Mouse (Mus musculus): ENCODE results near the gene Stk11.

Stk11 gene

DNA sequence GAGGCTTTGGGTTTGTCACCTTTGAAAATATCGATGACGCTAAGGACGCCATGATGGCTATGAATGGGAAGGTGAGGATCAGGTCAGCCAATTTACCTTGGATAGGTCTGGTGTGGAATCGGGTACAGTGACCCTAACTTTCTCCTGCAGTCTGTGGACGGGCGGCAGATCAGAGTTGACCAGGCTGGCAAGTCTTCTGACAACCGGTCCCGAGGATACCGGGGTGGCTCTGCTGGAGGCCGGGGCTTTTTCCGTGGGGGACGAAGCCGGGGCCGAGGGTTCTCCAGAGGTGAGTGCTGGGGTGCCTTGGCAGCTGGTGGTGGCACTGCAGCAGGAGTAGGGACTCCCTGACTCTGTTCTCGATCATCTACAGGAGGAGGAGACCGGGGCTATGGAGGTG lies 54.4 kb downstream of the Stk11 start:
- DNase-seq (ENCODE audit: low read depth, low spot score): no peak

DNA sequence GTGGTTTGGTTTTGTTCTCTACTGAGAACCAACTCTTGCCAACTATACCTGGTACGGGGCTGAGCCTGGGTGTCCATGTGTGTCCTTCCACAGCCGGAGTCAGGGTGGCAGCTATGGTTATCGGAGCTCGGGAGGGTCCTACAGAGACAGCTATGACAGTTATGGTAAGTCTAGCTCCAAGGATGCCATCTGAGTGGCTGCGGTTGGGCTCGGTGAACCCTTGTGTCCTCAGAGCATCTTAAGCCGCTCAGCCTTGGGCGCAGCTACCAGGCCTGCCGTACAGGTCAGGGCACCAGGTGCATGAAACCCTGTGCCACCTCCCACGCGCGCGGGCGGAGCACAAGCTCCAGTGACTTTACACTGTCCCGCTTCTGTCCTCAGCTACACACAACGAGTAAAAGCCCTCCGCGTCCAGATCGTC lies 55.0 kb downstream of the Stk11 start:
- DNase-seq (ENCODE audit: low read depth, low spot score): no peak

DNA sequence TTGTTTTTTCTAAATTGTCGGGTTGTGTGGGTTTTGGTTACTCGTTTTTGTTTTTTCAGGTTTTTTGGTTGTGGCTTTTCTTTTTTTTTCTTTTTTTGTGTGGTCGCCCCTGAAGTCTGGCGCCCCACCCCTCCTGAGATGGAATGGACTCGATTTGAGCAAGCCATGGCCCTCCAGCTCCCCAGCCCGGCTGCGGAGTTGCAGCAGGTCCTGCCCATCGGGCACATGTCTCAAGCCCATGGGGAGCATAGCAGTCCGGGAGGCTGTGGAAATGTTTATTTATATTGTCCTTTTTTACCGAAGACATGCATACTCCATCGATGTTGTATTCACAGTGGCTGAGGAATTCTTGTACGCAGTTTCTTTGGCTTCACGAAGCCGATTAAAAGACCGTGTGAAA lies 55.6 kb downstream of the Stk11 start:
- no peak for DNase-seq (ENCODE audit: low read depth, low spot score)

DNA sequence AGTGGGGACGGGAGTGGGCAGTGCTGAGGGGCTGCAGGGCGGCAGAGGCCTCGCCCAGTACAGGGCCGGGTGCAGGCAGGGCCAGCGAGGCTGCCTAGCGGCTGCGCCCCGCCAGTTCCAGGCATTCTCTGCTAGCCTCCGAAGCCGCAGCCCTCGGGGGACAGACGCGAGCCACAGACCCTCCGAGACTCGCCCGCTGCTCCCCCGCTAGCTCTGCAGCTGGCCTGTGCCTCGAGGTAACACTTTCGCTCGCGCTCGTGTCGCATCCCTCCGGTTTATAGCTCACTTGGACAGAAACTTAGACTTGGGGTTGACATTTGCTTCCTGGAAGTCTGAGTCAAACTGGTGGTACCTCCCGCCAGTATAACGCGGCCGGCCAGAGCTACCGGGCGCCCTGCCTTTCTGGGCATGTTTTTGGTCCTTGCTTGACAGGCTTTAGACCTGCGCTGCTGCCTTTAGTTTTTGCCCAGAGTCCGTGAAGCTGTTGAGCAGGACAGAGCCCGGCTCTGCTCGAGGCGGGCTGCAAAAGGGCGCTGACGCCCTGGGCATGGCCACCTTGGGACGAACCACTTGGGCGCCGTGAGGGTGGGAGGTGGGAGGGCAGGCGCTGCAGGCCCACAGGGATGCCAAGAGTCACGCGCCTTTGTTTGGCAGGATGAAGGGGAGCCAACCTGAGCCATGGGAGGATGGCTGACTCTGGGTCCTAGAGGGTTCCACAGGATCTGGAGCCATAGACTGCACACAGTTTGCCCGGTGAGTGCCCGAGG lies 56.3 kb downstream of the Stk11 start:
- DNase-seq (ENCODE audit: low read depth, low spot score): no peak

DNA sequence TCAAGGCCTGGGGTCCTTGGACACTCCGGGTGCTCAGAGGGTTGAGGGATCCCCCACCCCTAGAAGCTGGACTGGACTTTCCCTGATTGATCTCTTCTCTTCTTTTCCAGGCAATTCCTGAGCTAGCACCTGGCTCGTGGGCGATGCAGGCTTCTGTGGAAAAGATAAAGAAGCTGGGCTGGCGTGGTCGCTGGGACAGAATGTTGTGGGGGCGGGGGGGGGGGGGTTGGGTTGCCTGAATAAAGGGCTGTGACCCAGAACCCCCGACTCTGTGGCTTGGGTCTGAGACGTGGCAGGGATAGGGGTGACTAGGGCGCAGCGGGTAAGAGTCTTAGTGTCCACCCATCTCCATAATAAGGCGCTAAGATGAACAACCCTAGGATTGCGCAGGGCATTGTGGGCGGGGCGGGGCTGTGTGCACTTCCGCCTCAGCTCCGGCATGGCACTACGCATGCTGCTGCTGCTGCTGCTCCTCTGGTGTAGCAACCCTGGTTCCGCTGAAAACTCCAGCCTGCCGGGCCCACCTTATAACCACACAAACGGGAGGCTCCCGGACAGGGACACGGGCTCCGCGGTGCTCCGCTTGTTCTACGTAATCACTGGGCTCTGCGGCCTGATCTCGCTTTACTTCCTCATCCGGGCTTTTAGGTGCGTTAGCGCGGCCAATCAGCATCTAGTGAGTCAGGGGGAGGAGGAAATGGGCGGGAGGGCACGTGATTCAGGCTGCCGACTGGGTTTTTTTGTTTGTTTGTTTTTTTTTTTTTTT lies 57.1 kb downstream of the Stk11 start, which contains the start of gene 1600002K03Rik:
Gene 1600002K03Rik, plus strand, starts transcription at position 418 of the 766 bp plus-strand sequence.
- DNase-seq (ENCODE audit: low read depth, low spot score): peak; percentile 66

DNA sequence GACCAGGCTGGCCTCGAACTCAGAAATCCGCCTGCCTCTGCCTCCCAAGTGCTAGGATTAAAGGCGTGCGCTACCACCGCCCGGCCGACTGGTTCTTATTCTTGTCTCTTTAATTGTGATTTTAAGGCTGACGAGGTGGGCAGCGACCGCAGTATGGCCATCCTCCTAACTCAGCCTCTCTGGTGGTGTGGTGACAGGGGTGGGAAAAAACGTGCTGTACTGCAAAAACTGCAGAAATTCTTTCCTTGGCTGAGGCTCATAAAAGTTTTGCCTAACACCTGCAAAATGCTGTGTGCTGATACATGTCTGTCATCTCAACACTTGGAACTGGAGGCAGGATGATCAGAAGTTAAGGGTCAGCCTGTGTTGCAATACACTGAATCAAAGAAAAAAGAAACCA lies 57.8 kb downstream of the Stk11 start:
- no peak for DNase-seq (ENCODE audit: low read depth, low spot score)

DNA sequence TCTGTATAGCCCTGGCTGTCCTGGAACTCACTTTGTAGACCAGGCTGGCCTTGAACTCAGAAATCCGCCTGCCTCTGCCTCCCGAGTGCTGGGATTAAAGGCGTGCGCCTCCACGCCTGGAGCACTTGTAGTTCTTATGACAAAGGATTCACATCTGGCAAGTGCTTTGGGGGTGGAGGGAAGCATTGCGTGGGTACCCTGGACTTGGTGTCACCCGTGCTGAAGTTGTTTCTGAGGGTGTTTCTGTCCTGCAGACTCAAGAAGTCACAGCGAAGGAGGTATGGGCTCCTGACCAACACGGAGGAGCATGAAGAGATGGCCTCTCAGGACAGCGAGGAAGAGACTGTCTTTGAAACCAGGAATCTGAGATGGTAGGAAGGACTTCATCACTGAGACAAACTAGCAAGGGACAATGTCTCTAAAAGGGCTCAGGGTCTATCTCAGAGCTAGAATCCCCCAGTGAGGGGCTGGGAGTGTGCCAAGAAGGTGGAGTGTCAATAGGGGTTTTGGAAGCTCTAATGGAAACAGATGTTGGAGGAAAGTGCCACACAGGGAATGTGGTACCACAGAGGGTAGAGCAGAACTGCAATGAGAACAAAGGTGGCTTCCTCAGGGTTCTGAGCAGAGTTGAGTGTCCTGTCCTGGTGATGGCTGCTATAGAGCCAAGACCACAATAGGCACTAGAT lies 58.5 kb downstream of the Stk11 start:
- DNase-seq (ENCODE audit: low read depth, low spot score): no peak

DNA sequence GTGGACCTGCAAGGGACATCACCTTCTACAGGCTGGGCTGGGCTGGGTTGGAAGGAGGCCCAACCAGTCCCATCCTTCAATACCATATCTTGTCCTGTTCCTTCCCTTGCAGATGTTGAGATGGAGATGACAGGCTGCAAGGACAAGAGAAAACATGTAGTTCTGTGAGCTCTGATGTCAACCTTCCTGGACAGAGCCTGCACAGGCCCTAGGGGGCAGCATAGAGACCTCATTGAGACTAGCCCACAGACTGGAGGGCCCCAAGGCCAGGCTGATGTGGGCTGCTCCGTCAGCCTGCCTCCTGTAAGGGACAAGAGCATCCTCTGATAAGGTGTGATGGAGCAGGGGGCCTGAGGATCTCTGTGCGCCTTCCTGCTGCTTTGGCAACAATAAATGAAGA lies 59.1 kb downstream of the Stk11 start:
- DNase-seq (ENCODE audit: low read depth, low spot score): no peak

DNA sequence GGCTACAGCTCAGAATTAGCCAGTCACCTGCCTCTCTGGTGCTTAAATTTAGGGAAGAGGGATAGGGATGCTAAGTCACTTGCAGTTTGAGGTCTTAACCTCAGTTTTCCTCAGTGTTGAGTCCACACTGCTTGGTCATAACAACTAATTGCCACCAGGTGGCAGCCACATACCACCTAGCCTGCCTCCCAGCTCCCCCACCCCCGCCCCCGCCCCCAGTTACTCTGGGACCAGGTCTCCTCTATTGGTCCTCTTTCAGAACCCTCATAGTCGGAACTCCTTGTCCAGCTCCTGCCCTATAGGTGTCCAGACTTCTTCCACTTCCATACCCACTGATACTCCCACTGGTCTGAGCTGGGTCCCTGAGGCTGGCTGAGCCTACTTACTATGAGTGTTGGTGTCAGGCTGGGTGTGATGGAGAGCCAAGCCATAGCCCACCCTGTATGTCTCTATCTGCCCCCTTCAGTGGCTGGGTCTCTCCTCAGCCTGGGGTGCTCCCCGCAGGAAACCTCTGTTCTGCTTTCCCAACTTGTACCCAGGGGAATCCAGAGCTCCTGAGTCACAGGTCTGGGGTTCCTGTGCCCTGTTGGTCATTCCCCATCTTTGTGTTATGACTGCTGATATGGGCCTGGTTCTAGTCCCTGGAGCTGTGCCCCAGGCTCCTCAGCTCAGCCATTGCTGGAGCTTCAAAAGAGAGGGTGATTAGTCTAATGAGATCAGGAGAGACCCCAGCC lies 60.1 kb downstream of the Stk11 start:
- no peak for DNase-seq (ENCODE audit: low read depth, low spot score)

DNA sequence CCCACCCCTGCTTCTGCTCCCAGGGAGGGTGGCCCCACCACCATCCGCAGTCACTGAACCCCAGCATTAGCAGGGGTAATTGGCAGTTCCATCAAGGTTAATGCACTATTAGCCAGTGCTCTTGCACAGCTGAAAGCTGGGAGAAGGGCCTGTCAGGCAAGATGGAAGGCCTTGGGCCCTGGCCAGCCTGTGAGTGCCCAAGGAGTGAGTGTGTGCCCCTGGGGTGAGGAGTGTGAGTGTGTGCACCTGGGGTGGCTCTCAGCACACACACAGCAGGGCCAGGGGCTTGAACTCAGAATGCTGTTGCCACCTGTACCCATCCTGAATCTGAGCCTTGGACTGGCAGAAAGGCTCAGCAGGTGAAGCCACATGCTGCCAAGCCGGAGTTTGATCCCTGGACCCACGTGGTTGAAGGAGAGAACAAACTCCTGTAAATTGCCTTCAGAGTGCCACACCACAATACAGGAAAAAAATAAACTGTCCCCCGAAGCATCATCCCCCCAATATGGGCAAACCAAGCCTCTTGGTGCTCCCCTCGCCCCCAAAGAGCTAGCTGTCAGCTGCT lies 60.7 kb downstream of the Stk11 start:
- no peak for DNase-seq (ENCODE audit: low read depth, low spot score)

DNA sequence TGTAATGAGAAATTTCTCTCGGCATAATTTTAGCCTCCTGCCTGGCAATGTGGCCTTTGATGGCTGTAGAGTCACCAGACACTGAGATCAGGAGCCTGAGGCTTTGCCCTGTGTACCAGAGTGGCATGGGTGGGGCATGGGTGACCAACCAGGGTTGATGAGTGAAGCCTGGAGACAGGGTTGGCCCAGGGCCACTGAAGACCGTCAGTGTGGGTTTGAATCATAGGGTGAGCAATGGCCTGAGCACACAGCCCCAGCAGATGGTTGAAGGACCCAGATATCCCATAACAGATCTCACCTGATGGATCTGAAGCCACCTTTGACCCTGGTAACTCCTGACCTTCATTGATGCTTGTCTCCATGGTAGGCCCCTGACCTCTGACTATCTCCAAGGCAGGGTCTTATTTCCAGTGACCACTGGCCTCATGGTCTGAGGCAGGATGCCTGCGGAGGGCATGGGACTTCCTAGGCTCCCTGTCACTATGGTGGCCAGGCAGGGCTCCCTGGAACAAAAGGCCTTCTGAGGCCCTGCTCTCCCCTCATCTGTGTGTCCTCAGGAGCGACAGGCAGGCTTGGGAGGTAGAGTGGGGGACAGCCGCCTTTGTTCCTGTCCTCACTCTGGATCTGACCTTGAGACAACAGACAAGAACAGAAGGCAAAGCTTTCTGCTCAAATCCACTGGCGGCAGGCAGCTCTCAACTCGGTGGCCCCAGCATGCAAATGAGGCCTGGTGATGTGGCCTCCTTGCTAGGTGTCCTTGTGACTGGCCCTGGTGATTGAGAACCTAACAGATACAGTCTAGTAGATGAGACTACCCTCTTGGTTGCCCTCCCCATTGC lies 62.1 kb downstream of the Stk11 start:
- no peak for DNase-seq (ENCODE audit: low read depth, low spot score)

DNA sequence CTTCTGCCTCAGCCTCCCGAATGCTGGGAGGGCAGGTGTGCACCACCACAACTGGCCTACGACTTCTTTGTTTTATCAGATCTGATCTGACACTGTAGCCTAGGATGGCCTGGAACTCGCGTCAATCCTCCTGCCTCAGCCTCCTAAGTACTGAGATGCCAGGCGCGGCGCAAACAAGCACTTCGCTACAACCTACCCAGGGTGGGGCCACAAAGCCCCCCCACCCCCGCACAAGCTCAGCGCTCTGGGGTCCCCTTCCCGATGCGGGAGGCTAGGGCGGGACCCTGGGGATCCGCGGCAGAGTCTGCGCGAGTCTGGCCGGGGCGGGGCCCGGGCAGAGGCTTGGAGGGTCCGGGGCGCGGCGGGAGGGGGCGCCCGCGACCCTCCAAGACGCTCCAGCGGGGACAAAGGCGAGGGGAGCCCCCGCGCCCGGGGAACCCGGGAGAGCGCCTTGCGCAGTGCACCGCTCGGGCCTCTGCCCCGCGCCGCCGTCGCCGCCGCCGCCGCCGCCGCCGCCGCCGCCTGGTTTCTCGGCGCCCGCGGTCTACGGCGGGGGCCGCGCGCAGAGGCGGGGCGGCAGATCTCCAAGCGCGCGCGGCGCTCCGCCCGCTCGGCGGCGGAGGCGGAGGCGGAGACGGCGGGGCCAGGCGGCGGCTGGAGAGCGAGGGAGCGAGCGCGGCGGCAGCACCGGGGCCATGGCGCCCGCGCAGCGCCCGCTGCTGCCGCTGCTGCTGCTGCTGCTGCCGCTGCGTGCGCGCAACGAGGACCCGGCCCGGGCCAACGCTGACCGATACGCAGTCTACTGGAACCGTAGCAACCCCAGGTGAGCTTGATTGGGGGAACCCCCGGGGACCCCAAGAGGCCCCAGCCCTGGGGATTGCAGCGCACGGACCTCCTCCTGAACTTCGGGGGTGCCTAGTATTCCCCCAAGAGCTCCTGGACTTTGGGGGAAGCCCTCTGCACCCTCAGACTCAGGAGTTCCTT lies 63.8 kb downstream of the Stk11 start, which contains the start of gene Efna2:
Gene Efna2, plus strand, starts transcription at position 415 of the 984 bp plus-strand sequence.
- DNase-seq (ENCODE audit: low read depth, low spot score): no peak
